Mouse (Mus musculus): ENCODE results near the gene Snorc. TPM values are rescaled to one million over a fixed set of nuclear protein-coding genes. Genes with fewer than 3 reads are reported as not detected.

Snorc gene
- total and polyA plus RNA-seq, 3 experiments: not detected

DNA sequence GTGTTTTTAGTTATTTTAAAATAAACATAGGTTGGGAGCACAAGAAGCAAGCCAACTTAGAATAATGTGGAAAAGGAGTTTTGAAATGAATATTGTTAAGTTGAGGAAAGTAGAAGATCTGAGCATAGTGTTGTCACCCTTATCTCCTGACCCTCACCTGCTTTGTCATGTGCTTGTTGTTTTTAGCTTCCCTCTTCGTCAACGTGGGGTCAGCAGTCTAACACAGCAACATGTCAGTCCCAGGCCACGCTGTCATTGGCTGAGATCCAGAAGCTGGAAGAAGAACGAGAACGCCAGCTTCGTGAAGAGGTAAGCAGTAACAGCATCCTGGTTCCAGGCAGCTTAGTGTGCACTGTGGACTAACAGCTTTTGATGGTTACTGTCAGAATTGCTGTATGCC lies 33.5 kb upstream of the Snorc start:
- H3K9me3 ChIP-seq (replicated peaks; ENCODE audit: low read length): no peaks in the 10 kb centered on the region
- peaks cover 69 to 91% of the 10 kb centered on the region in 2 experiments for H3K36me3 ChIP-seq (replicated peaks in 1 of 2; ENCODE audit: control insufficient read depth in 1 of 2, insufficient read depth in 1 of 2, low read length in 1 of 2)
- no peak overlapping the region for H3K4me2 ChIP-seq (ENCODE audit: insufficient read depth, low read depth, poor library complexity, severe bottlenecking)
- H3K79me2 ChIP-seq (replicated peaks; ENCODE audit: control insufficient read depth, extremely low read depth, insufficient read depth, poor library complexity, severe bottlenecking): 0 out of 2 replicates have a peak, but pooled peaks cover 2% of the 10 kb centered on the region
- in situ Hi-C loops (cut with MboI; ENCODE audit: low pct_ligation_motif_present, low pct_unique_long_range_greater_than_20kb, low sequenced_read_pairs): no loop called here
- TF ChIP-seq KAT2A (IDR thresholded peaks at IDR 0.05; ENCODE audit: insufficient replicate concordance, low read length) (no peak), BHLHE40 (IDR thresholded peaks at IDR 0.05; ENCODE audit: low read depth, low read length) (no peak), MXI1 (IDR thresholded peaks at IDR 0.05; ENCODE audit: low read depth, low read length) (no peak), TBP (conservative IDR thresholded peaks at IDR 0.05; ENCODE audit: low read depth, low read length) (no peak), IRF4 (IDR thresholded peaks at IDR 0.05; ENCODE audit: low read depth, low read length) (no peak), ZMIZ1 (IDR thresholded peaks at IDR 0.05; ENCODE audit: low read depth, low read length) (no peak)
- H3K4me3 ChIP-seq (replicated peaks in 1 of 3; ENCODE audit: low read depth in 2 of 3, low read length in 2 of 3, poor library complexity in 1 of 3): no peak overlapping the region
- no peak overlapping the region for H3K27ac ChIP-seq (ENCODE audit: insufficient read depth, low read depth)
- H3K9ac ChIP-seq (ENCODE audit: insufficient read depth, low read depth): no peak overlapping the region
- H3K27me3 ChIP-seq (replicated peaks): no peaks in the 10 kb centered on the region
- dilution Hi-C loops (cut with MboI; ENCODE audit: extremely low pct_ligation_motif_present, extremely low pct_unique_long_range_greater_than_20kb, low sequenced_read_pairs): no loop called here
- H3K4me1 ChIP-seq (ENCODE audit: control insufficient read depth in 1 of 2, insufficient read depth in 2 of 2): no peaks in the 10 kb centered on the region
- DNase-seq (ENCODE audit: extremely low read depth): no peak

DNA sequence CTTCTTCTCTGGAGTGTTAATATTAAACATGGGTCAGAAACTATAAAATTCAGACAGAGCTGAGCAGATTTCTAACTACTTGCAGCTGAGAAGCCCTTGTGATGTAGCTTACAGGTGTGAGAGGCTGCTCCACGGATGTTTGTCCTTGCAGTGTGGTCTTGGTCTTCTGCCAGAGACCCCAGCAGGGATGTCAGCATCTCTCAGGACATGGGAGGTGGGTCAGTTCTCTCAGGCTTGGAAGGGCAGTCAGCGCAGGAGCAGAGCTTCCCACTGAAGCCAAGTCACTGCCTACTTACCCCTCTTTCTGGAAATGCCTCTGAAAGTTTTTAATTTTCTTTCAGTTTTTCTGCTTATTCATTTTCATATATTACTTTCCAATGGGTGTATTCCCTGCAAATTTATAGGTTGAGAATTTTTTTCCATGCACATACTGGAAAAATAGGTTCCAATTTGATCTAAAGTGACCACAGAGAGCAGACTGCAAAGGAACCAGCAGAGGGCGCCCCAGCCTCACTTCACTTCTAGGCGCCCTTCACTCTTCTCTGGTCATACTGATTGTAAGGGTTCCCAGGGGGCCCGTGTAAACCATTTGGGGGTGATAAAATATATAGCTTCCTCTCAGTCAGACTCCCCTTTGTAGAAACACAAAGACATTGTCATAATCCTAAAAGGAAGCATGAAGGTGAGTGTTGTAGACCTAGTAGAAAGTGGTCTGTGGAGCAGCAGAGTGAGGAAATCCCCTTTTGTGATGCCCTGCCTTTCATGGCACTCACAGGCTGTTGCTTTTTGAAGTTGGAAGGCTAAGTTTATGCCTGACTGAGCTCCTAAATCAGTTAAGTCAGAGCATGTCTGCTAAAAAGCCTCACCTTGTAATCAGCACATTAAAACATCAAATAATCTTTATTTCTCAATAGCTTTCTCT lies 22.6 kb upstream of the Snorc start:
- in situ Hi-C loops (cut with MboI; ENCODE audit: low pct_ligation_motif_present, low pct_unique_long_range_greater_than_20kb, low sequenced_read_pairs) (no loop called here), dilution Hi-C loops (cut with MboI; ENCODE audit: extremely low pct_ligation_motif_present, extremely low pct_unique_long_range_greater_than_20kb, low sequenced_read_pairs) (no loop called here)
- Histone ChIP-seq H3K9me3 (replicated peaks; ENCODE audit: low read length) (no peaks in the 10 kb centered on the region), H3K27me3 (replicated peaks) (no peaks in the 10 kb centered on the region), H3K36me3 (replicated peaks in 1 of 2; ENCODE audit: control insufficient read depth in 1 of 2, insufficient read depth in 1 of 2, low read length in 1 of 2) (peaks cover 67 to 94% of the 10 kb centered on the region in 2 experiments), H3K4me2 (ENCODE audit: insufficient read depth, low read depth, poor library complexity, severe bottlenecking) (no peak overlapping the region), H3K4me3 (replicated peaks in 1 of 3; ENCODE audit: low read depth in 2 of 3, low read length in 2 of 3, poor library complexity in 1 of 3) (no peak overlapping the region), H3K4me1 (ENCODE audit: control insufficient read depth in 1 of 2, insufficient read depth in 2 of 2) (peaks cover 0 to 13% of the 10 kb centered on the region in 2 experiments; a peak in 2 of 4 replicates), H3K9ac (ENCODE audit: insufficient read depth, low read depth) (no peak overlapping the region), H3K27ac (ENCODE audit: insufficient read depth, low read depth) (0 out of 2 replicates have a peak overlapping the region, but pooled peaks have one; percentile 13), H3K79me2 (replicated peaks; ENCODE audit: control insufficient read depth, extremely low read depth, insufficient read depth, poor library complexity, severe bottlenecking) (no peaks in the 10 kb centered on the region; the same call in none of the 2 replicates)
- TF ChIP-seq ZNF384 (IDR thresholded peaks at IDR 0.05; ENCODE audit: low read depth, low read length) (no peak), ETS1 (conservative IDR thresholded peaks at IDR 0.05; ENCODE audit: low read depth, low read length) (no peak), JUN (IDR thresholded peaks at IDR 0.05; ENCODE audit: insufficient read depth, low read depth, low read length) (no peak), SIN3A (IDR thresholded peaks at IDR 0.05; ENCODE audit: low read length) (no peak), SMC3 (IDR thresholded peaks at IDR 0.05; ENCODE audit: low read depth, low read length) (peak; percentile 55), KAT2A (IDR thresholded peaks at IDR 0.05; ENCODE audit: insufficient replicate concordance, low read length) (no peak), USF2 (conservative IDR thresholded peaks at IDR 0.05; ENCODE audit: low read depth, low read length) (no peak), CTCF (conservative IDR thresholded peaks at IDR 0.05 in 1 of 2, IDR thresholded peaks at IDR 0.05 in 1 of 2; ENCODE audit: low read depth in 2 of 2, low read length in 2 of 2) (peak; percentile 68 to 76), E2F4 (IDR thresholded peaks at IDR 0.05; ENCODE audit: insufficient replicate concordance, low read depth, low read length) (no peak), RAD21 (IDR thresholded peaks at IDR 0.05; ENCODE audit: low read depth, low read length) (peak; percentile 61), POLR2AphosphoS2 (IDR thresholded peaks at IDR 0.05; ENCODE audit: low read depth, low read length) (no peak), ZC3H11A (IDR thresholded peaks at IDR 0.05; ENCODE audit: low read depth, low read length) (no peak), MAZ (IDR thresholded peaks at IDR 0.05; ENCODE audit: low read depth, low read length) (no peak), POLR2A (IDR thresholded peaks at IDR 0.05; ENCODE audit: low read depth, low read length) (no peak), MEF2A (IDR thresholded peaks at IDR 0.05; ENCODE audit: borderline replicate concordance, low read depth, low read length) (no peak)
- peak; percentile 66 for DNase-seq (ENCODE audit: extremely low read depth)

Measured in CH12.LX (cell line).